Mouse (Mus musculus) embryonic facial prominence, embryonic 11.5 days (tissue): ENCODE results near the gene Ankdd1b. TPM values are rescaled to one million over a fixed set of nuclear protein-coding genes. Genes with fewer than 3 reads are reported as not detected.

ENCODE experiments used
- ATAC-seq: fragments of 200-750 bp; cut with Nextera tagmentation; replicated peaks from 2 replicates; pipeline ENCODE4 v1.8.0; 2017; ENCODE audit warnings: low read depth; ENCODE audit not compliant: insufficient number of reproducible peaks, low FRiP score, low TSS enrichment
- DNase-seq: peaks from one replicate; pipeline ENCODE4 v3.0.0-alpha.2; 2015; ENCODE audit warnings: low spot score
- H3K27ac ChIP-seq: fragments of 300-500 bp; sonication (generic); replicated peaks from 2 replicates; pipeline ENCODE4 v1.5.1; 2014; ENCODE audit warnings: mild to moderate bottlenecking, low read depth, low read length, control low read depth
- H3K27me3 ChIP-seq: fragments of 300-500 bp; sonication (generic); 2 replicates; pipeline ENCODE4 v1.6.1; 2014; ENCODE audit warnings: mild to moderate bottlenecking, low read length, moderate library complexity, mixed read lengths; ENCODE audit not compliant: control insufficient read depth, insufficient read depth
- H3K36me3 ChIP-seq: fragments of 300-500 bp; sonication (generic); replicated peaks from 2 replicates; pipeline ENCODE4 v1.6.1; 2014; ENCODE audit warnings: low read depth, mild to moderate bottlenecking, low read length, moderate library complexity, mixed read lengths; ENCODE audit not compliant: control insufficient read depth, insufficient read depth
- H3K4me1 ChIP-seq: fragments of 300-500 bp; sonication (generic); 2 replicates; pipeline ENCODE4 v1.6.1; 2014; ENCODE audit warnings: low read length, mixed read lengths; ENCODE audit not compliant: control insufficient read depth, insufficient read depth
- H3K4me2 ChIP-seq: fragments of 300-500 bp; sonication (generic); 2 replicates; pipeline ENCODE4 v1.6.1; 2014; ENCODE audit warnings: low read depth, mild to moderate bottlenecking, control low read depth, low read length, moderate library complexity
- H3K4me3 ChIP-seq: fragments of 300-500 bp; sonication (generic); 2 replicates; pipeline ENCODE4 v1.5.1; 2014; ENCODE audit warnings: low read depth, low read length, control low read depth
- H3K9ac ChIP-seq: fragments of 300-500 bp; sonication (generic); replicated peaks from 2 replicates; pipeline ENCODE4 v1.6.1; 2014; ENCODE audit warnings: mild to moderate bottlenecking, control low read depth, low read length
- H3K9me3 ChIP-seq: fragments of 300-500 bp; sonication (generic); replicated peaks from 2 replicates; pipeline ENCODE4 v1.6.1; 2016; ENCODE audit warnings: mild to moderate bottlenecking, low read length, inconsistent platforms, mixed read lengths; ENCODE audit not compliant: control insufficient read depth
- WGBS: fragments of 180-500 bp; shearing (Covaris S2); extraction: QIAGEN DNeasy Blood & Tissue Kit; methylation state at CpG from one replicate; pipeline ENCODE4 v1.1.7; 2014; 5-methylcytosine and 5-hydroxymethylcytosine counted together
- polyA plus RNA-seq: library from polyadenylated mRNA; unstranded; fragments of >200 nt; fragmentation: Nextera tagmentation; extraction: Ambion mirVana; gene quantifications from 2 replicates; pipeline ENCODE4 v1.2.1, GENCODE M21; 2014

Ankdd1b gene
- polyA plus RNA-seq, 1 experiment from 2014 or later, result not detected

DNA sequence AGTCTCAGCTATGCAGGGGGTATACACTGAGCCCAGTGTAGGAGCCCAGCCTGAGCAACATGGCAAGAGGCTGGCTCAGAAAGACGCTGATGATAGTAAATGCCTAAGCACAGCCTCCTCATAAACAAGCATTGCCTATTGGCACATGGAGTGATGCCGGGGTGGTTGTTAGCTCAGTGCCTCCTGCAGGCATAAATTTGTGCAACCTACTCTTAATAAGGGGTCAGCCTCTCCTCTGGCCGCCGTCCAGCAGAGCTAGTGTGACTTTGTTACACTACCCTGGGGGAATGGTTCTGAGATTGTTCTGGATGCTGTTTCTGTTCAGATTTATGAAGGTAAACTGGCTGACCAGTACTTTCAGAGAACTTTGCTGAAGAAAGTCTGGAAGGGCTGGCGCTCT is 69.7 kb downstream of the Ankdd1b start:
- Histone ChIP-seq H3K9me3 (no peaks in the 10 kb centered on the region), H3K4me1 (no peaks in the 10 kb centered on the region), H3K36me3 (peaks cover 6% of the 10 kb centered on the region), H3K9ac (no peak overlapping the region), H3K27ac (no peak overlapping the region), H3K4me3 (no peak overlapping the region), H3K27me3 (no peaks in the 10 kb centered on the region), H3K4me2 (no peak overlapping the region)
- DNase-seq (no peak), ATAC-seq (no peak)
- WGBS, result 89% methylated on average over 5 of the region's 5 CpGs

DNA sequence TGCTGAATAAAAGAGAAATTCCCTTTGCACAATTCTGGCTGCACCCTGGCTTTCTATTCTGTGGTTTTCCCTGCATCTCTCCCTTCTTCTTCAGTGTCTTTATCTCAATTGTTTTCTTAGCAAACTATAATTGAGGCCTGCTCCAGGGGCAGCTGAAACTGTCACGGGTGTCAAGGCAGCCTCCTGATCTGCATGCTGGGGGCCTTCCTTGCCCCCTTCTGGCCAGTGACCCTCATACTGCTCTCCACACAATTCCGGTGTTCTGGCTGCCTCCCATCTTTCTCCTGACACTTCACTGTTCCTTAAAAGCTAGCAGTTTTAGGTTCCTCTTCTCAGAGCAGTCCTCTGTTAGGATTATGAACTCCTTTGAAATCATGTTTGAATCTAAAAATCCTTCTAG is 81.7 kb downstream of the Ankdd1b start:
- no peak for ATAC-seq
- H3K9ac ChIP-seq, result peak overlapping the region; percentile 73; the same call in 1 of the 2 replicates
- DNase-seq, result no peak
- H3K4me1 ChIP-seq, result no peaks in the 10 kb centered on the region
- no peaks in the 10 kb centered on the region for H3K36me3 ChIP-seq
- no peak overlapping the region for H3K27ac ChIP-seq
- H3K27me3 ChIP-seq, result no peaks in the 10 kb centered on the region
- peak overlapping the region; percentile 59 for H3K4me2 ChIP-seq
- H3K9me3 ChIP-seq, result no peaks in the 10 kb centered on the region
- peak overlapping the region; percentile 76 for H3K4me3 ChIP-seq
- WGBS, result 19% methylated on average over 2 of the region's 2 CpGs

DNA sequence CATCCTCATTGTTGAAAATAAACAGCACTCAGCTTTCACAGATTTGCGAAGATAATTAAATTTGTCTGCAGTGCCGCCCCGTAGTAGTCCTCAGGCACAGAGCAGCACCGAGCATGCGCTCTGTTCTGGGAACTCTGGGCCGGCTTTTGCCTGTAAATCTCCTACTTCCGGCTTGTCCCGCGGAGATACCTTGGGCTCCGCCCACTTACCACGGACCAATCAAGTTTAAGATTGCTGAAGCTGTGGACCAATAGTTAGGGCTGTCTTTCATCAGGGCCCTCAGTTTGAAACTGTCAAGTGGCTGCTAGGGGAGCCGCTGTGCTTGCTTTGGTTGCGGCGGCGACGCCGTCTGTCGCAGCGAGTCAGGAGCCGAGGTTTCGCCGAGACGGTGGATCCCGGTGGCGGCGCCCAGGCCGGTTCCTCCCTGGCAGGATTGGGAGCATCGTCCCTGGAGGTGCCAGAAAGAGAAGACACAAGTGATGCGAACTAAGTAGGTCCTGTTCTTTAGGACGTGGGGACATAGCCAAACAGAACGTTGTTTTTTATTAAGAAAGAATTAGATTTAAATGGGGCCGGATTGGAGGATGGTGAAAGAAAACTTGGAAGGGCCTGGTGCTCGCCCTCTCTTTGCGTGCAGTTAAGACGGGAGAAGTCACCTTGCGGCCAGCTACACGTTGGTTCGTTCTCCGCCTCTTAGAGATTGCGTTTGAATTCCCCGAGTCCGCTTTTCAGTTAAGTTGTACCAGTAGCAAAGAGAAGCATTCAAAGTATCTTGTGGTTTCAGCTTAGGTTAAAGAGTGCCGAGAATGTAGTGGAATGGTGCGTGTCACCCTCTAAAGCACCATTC is 82.7 kb downstream of the Ankdd1b start, which contains the start of gene Poc5:
Poc5 (plus strand) TSS at position 253 of the 847 bp plus-strand sequence.
- DNase-seq (peak; percentile 99), ATAC-seq (peak; percentile 100)
- H3K9me3 ChIP-seq, result no peaks in the 10 kb centered on the region
- peak within 1 kb of the TSS; percentile 41; the same call in 1 of the 2 replicates for H3K27ac ChIP-seq
- H3K27me3 ChIP-seq, result no peaks in the 10 kb centered on the region
- 1% methylated on average over 44 of the region's 44 CpGs for WGBS
- H3K4me1 ChIP-seq, result no peaks in the 10 kb centered on the region
- H3K4me2 ChIP-seq, result peak within 1 kb of the TSS; percentile 59
- H3K4me3 ChIP-seq, result peak within 1 kb of the TSS; percentile 76
- peak within 1 kb of the TSS; percentile 73 for H3K9ac ChIP-seq
- H3K36me3 ChIP-seq, result no peaks in the 10 kb centered on the region

GRCm38 (mm10) chr13:96377883-96378282 is 93.1 kb downstream of the Ankdd1b start:
- no peak overlapping the region for H3K4me3 ChIP-seq
- DNase-seq (no peak), ATAC-seq (no peak)
- 60% methylated on average over 4 of the region's 4 CpGs for WGBS
- H3K4me1 ChIP-seq, result no peaks in the 10 kb centered on the region
- no peaks in the 10 kb centered on the region for H3K9me3 ChIP-seq
- no peak overlapping the region for H3K9ac ChIP-seq
- H3K36me3 ChIP-seq, result no peaks in the 10 kb centered on the region
- no peak overlapping the region for H3K4me2 ChIP-seq
- no peaks in the 10 kb centered on the region for H3K27me3 ChIP-seq
- no peak overlapping the region for H3K27ac ChIP-seq

GRCm38 (mm10) chr13:96376871-96377270 is 94.1 kb downstream of the Ankdd1b start:
- 93% methylated on average over 18 of the region's 18 CpGs for WGBS
- Histone ChIP-seq H3K4me1 (no peaks in the 10 kb centered on the region), H3K36me3 (no peaks in the 10 kb centered on the region), H3K27me3 (no peaks in the 10 kb centered on the region), H3K27ac (no peak overlapping the region), H3K4me3 (no peak overlapping the region), H3K9ac (no peak overlapping the region), H3K9me3 (no peaks in the 10 kb centered on the region), H3K4me2 (no peak overlapping the region)
- no peak for ATAC-seq
- no peak for DNase-seq

DNA sequence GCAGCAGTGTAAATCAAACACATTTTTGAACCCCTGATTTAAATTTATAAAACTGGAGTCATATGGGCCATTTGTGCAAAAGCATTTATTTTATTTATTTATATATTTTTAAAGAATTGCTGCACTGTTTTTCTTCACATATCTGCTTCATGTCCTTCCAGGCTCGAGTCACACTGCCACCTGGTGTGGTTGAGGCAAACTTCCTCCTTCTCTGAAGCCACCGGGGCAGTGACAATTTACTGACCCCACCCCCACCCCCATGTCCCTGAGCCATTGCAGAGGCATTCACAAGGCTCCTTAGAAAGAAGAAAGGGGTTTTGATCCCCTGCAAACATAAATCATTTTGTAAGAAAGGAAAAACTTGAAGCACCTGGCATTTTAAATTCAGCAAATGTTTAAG is 95.5 kb downstream of the Ankdd1b start:
- no peak overlapping the region for H3K27ac ChIP-seq
- H3K4me2 ChIP-seq, result no peak overlapping the region
- H3K4me1 ChIP-seq, result no peaks in the 10 kb centered on the region
- H3K27me3 ChIP-seq, result no peaks in the 10 kb centered on the region
- no peak for ATAC-seq
- DNase-seq, result peak; percentile 9
- 3% methylated on average over 2 of the region's 2 CpGs for WGBS
- no peak overlapping the region for H3K9ac ChIP-seq
- no peaks in the 10 kb centered on the region for H3K36me3 ChIP-seq
- no peak overlapping the region for H3K4me3 ChIP-seq
- no peaks in the 10 kb centered on the region for H3K9me3 ChIP-seq

Other genes with a start within 250 kb of the Ankdd1b start
- 27.1 and 28.1 TPM in 2 replicates for gene Poc5, start 82.9 kb downstream of the Ankdd1b start, polyA plus RNA-seq
- not detected in 2 replicates for gene Gm17622, start 19.5 kb upstream of the Ankdd1b start, polyA plus RNA-seq
- gene Polk, start 71.4 kb upstream of the Ankdd1b start, polyA plus RNA-seq, result 7.5 and 9.1 TPM in 2 replicates
- 6.9 and 7.6 TPM in 2 replicates for gene Col4a3bp, start 71.4 kb upstream of the Ankdd1b start, polyA plus RNA-seq
- gene Hmgcr, start 199.7 kb upstream of the Ankdd1b start, polyA plus RNA-seq, result 155 and 163 TPM in 2 replicates